Mouse (Mus musculus) T-cell, adult 66 days (primary cell): ENCODE results near the gene Alkbh1. TPM values are rescaled to one million over a fixed set of nuclear protein-coding genes. Genes with fewer than 3 reads are reported as not detected.

Experiments used
- total RNA-seq, 2 experiments: library from RNA; stranded (reverse); gene quantifications; 3 replicates in 1 of 2; 4 replicates in 1 of 2; pipeline ENCODE4 v1.2.4; 2023

Alkbh1 gene
- 10 to 100 TPM; 84.7 to 87.6 TPM for total RNA-seq

GRCm38 (mm10) chr12:87443700-87444122, at the start of gene Alkbh1, which contains the start of gene Slirp:
TSS of gene Alkbh1 (minus strand) at chr12:87444017.
TSS of gene Slirp (plus strand) at chr12:87443896.

GRCm38 (mm10) chr12:87471964-87472786, 28.4 kb upstream of the Alkbh1 start, which contains the start of gene Snw1:
TSS of gene Snw1 (minus strand) at chr12:87472274.

GRCm38 (mm10) chr12:87388122-87388774, 55.6 kb downstream of the Alkbh1 start, which contains the start of gene Sptlc2:
TSS of gene Sptlc2 (minus strand) at chr12:87388355.

Other genes starting within 250 kb of the Alkbh1 start
- under 1 TPM in 1 of 2 experiments, not detected in 1; 0.80 TPM for gene Samd15, start 244.3 kb downstream of the Alkbh1 start, total RNA-seq
- 10 to 100 TPM; 14.6 to 17.0 TPM for gene Tmed8, start 243.6 kb downstream of the Alkbh1 start, total RNA-seq
- under 1 TPM; 0.67 to 0.95 TPM for gene Noxred1, start 205.3 kb downstream of the Alkbh1 start, total RNA-seq
- gene Vipas39, start 177.8 kb downstream of the Alkbh1 start, total RNA-seq, result 10 to 100 TPM; 21.2 to 25.7 TPM
- gene Ahsa1, start 177.5 kb downstream of the Alkbh1 start, total RNA-seq, result 100 to 1,000 TPM; 106 to 119 TPM
- not detected for gene Ism2, start 144.3 kb downstream of the Alkbh1 start, total RNA-seq
- 10 to 100 TPM; 71.9 to 81.9 TPM for gene Sptlc2, start 55.7 kb downstream of the Alkbh1 start, total RNA-seq
- gene Slirp, start 121 bp downstream of the Alkbh1 start, total RNA-seq, result 10 to 100 TPM; 39.2 to 44.1 TPM
- 10 to 100 TPM; 84.8 to 91.5 TPM for gene Snw1, start 28.3 kb upstream of the Alkbh1 start, total RNA-seq
- gene Gm5788, start 50.7 kb upstream of the Alkbh1 start, total RNA-seq, result not detected
- gene Gm8300, start 70.3 kb upstream of the Alkbh1 start, total RNA-seq, result not detected
- gene Oog1, start 158.7 kb upstream of the Alkbh1 start, total RNA-seq, result not detected
- not detected for gene Gm4027, start 174.9 kb upstream of the Alkbh1 start, total RNA-seq
- not detected for gene Gm16381, start 200.6 kb upstream of the Alkbh1 start, total RNA-seq